Mouse (Mus musculus): ENCODE measurements around the gene D1Pas1. TPM values are rescaled to one million over a fixed set of nuclear protein-coding genes. Genes with fewer than 3 reads are reported as not detected.

Gene D1Pas1
- polyA plus RNA-seq (2012), result not detected in 2 replicates

- H3K9me3 ChIP-seq (ENCODE audit: control insufficient read depth, low read length), result peaks cover 38% of the 10 kb centered on the region
- TF ChIP-seq GATA1 (IDR thresholded peaks at IDR 0.05; ENCODE audit: low read length), result no peak
- no peak for TF ChIP-seq TAL1 (IDR thresholded peaks at IDR 0.05; ENCODE audit: low read length)
- no peak within 1 kb of the TSS for H3K4me3 ChIP-seq (replicated peaks)
- no peaks in the 10 kb centered on the region for H3K36me3 ChIP-seq (ENCODE audit: control insufficient read depth)
- no peaks in the 10 kb centered on the region; the same call in 1 of the 2 replicates for H3K27me3 ChIP-seq (ENCODE audit: control insufficient read depth)
- no peaks in the 10 kb centered on the region for H3K4me1 ChIP-seq (ENCODE audit: control insufficient read depth)
These were observed at the start of gene D1Pas1 for GRCm38 (mm10) chr1:186967201-186967812. TSS of gene D1Pas1 (plus strand) at chr1:186967416.

- no peak overlapping the region for H3K4me3 ChIP-seq (replicated peaks)
- peaks cover 9% of the 10 kb centered on the region; the same call in 1 of the 2 replicates for H3K9me3 ChIP-seq (ENCODE audit: control insufficient read depth, low read length)
- no peak for TF ChIP-seq TAL1 (IDR thresholded peaks at IDR 0.05; ENCODE audit: low read length)
- TF ChIP-seq GATA1 (IDR thresholded peaks at IDR 0.05; ENCODE audit: low read length), result no peak
- no peaks in the 10 kb centered on the region for H3K27me3 ChIP-seq (ENCODE audit: control insufficient read depth)
- no peaks in the 10 kb centered on the region for H3K36me3 ChIP-seq (ENCODE audit: control insufficient read depth)
- H3K4me1 ChIP-seq (ENCODE audit: control insufficient read depth), result no peaks in the 10 kb centered on the region
These were observed 44.5 kb upstream of the D1Pas1 start for GRCm38 (mm10) chr1:186922489-186923370.

DNA sequence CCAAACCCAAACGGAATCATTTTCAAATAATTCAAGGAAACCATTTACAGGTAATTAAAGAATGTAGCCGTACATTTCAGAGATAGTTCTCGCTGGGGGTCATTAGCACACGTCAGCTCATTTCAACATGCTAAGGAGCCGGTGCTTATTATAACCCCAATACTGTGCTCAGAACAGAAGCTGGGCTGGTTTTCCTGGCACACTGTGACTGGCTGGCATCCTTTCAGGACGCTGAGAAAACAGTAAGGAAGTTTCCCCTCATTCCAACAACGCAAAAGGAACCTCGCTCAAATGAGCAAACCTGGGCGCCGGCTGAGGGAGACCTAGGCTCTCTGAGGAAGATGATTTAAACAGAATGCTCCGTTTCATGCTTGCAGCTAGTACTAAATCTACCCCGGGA is 43.2 kb upstream of the D1Pas1 start:
- H3K4me1 ChIP-seq (ENCODE audit: control insufficient read depth), result no peaks in the 10 kb centered on the region
- H3K36me3 ChIP-seq (ENCODE audit: control insufficient read depth), result no peaks in the 10 kb centered on the region
- no peak overlapping the region for H3K4me3 ChIP-seq (replicated peaks)
- TF ChIP-seq GATA1 (IDR thresholded peaks at IDR 0.05; ENCODE audit: low read length) (no peak), TAL1 (IDR thresholded peaks at IDR 0.05; ENCODE audit: low read length) (no peak)
- peaks cover 9% of the 10 kb centered on the region; the same call in 1 of the 2 replicates for H3K9me3 ChIP-seq (ENCODE audit: control insufficient read depth, low read length)
- no peaks in the 10 kb centered on the region for H3K27me3 ChIP-seq (ENCODE audit: control insufficient read depth)

- Histone ChIP-seq H3K9me3 (ENCODE audit: control insufficient read depth, low read length) (peaks cover 7% of the 10 kb centered on the region; the same call in 1 of the 2 replicates), H3K27me3 (ENCODE audit: control insufficient read depth) (no peaks in the 10 kb centered on the region), H3K4me1 (ENCODE audit: control insufficient read depth) (no peaks in the 10 kb centered on the region), H3K36me3 (ENCODE audit: control insufficient read depth) (no peaks in the 10 kb centered on the region), H3K4me3 (replicated peaks) (no peak overlapping the region)
- no peak for TF ChIP-seq TAL1 (IDR thresholded peaks at IDR 0.05; ENCODE audit: low read length)
These were observed 41.8 kb upstream of the D1Pas1 start for GRCm38 (mm10) chr1:186925411-186925810.

DNA sequence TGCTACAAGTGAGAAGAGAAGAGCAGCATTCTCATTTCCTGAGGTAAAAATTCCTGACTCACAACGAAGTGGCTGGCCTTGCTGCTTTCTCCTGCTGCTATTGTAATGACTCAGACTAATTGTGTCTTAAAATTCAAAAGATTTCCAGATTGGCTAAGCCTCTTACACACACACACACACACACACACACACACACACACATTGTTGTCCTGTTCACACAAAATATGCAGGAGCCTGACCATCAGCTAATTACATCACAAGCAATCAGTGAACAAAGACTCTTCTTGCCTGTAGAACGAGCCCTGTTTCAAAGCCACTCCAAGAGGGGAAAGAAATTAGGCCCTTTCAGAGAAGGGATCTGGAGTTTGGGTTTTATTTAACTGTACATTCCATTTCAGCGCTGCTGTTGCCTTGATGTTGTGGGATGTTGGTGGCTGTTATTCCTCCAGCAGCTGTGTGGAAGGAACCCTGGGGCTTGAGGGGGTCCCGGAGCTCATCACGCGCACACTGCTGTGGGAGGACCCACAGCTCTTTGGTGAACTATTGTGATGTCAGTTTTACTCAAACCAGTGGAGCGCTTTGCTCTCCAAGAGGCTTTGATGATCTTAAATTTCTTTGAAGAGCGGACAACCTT is 40.8 kb upstream of the D1Pas1 start:
- no peak overlapping the region for H3K4me3 ChIP-seq (replicated peaks)
- no peaks in the 10 kb centered on the region for H3K27me3 ChIP-seq (ENCODE audit: control insufficient read depth)
- no peaks in the 10 kb centered on the region for H3K36me3 ChIP-seq (ENCODE audit: control insufficient read depth)
- no peaks in the 10 kb centered on the region for H3K4me1 ChIP-seq (ENCODE audit: control insufficient read depth)
- peaks cover 3% of the 10 kb centered on the region; the same call in 1 of the 2 replicates for H3K9me3 ChIP-seq (ENCODE audit: control insufficient read depth, low read length)
- TF ChIP-seq GATA1 (IDR thresholded peaks at IDR 0.05; ENCODE audit: low read length), result no peak
- no peak for TF ChIP-seq TAL1 (IDR thresholded peaks at IDR 0.05; ENCODE audit: low read length)

DNA sequence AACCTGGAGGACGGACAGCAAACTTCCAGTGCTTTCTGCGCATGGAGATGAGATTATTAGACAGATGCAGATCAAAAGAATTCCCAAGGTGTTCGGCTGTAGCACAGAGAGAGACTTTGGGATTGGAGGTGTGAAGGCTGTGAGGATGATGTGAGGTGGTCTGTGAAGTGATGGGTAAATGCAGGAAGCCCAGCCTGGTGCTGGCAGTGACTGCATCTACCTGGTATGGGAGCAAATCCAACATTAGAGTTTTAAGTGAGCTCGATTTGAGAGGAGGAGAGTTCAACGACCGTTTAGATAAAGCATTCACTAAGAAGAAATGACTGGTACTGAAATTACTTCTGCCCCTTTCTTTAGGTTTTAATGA is 40.3 kb upstream of the D1Pas1 start:
- Histone ChIP-seq H3K4me3 (replicated peaks) (no peak overlapping the region), H3K27me3 (ENCODE audit: control insufficient read depth) (no peaks in the 10 kb centered on the region), H3K36me3 (ENCODE audit: control insufficient read depth) (no peaks in the 10 kb centered on the region), H3K4me1 (ENCODE audit: control insufficient read depth) (no peaks in the 10 kb centered on the region), H3K9me3 (ENCODE audit: control insufficient read depth, low read length) (peaks cover 3% of the 10 kb centered on the region; the same call in 1 of the 2 replicates)
- TF ChIP-seq TAL1 (IDR thresholded peaks at IDR 0.05; ENCODE audit: low read length), result no peak
- TF ChIP-seq GATA1 (IDR thresholded peaks at IDR 0.05; ENCODE audit: low read length), result no peak

- no peaks in the 10 kb centered on the region for H3K27me3 ChIP-seq (ENCODE audit: control insufficient read depth)
- peaks cover 3% of the 10 kb centered on the region; the same call in 1 of the 2 replicates for H3K9me3 ChIP-seq (ENCODE audit: control insufficient read depth, low read length)
- TF ChIP-seq GATA1 (IDR thresholded peaks at IDR 0.05; ENCODE audit: low read length) (no peak), TAL1 (IDR thresholded peaks at IDR 0.05; ENCODE audit: low read length) (no peak)
- H3K4me3 ChIP-seq (replicated peaks), result no peak overlapping the region
- no peaks in the 10 kb centered on the region for H3K4me1 ChIP-seq (ENCODE audit: control insufficient read depth)
- no peaks in the 10 kb centered on the region for H3K36me3 ChIP-seq (ENCODE audit: control insufficient read depth)
These were observed 39.7 kb upstream of the D1Pas1 start for GRCm38 (mm10) chr1:186927494-186927893.

DNA sequence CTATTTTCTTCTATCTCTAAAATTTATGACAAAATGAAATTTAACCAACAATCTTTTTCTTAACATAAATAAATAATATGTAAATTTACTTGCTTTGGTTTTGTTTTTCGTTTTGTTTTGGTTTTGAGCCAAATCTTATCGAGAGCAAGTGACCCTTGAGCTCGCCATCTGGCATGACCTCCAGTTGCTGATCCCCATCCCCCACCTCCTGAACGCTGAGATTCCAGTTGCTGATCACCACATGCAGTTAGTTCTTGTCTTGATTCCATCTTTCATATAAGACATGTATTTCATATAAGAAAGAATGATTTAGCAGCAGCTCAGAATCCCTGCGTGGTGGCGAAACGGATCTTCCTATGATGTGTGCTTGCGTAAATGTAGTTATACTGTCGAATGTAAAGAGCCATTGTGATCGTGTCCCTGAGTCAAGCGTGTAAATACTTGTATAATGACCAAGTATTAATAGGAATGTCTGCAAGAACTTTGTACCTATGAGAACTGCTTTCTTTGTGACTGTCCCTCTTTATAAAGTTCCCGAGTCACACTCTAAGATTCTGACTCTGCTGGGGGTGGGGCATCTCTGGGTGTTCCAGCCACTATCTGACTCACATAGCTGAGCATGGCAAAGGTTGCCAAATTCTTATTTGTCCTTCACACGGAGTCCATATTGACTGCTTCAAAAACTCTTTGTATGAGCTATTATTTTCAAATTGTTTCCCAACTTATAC is 36.9 kb upstream of the D1Pas1 start:
- Histone ChIP-seq H3K27me3 (ENCODE audit: control insufficient read depth) (no peaks in the 10 kb centered on the region), H3K36me3 (ENCODE audit: control insufficient read depth) (no peaks in the 10 kb centered on the region), H3K9me3 (ENCODE audit: control insufficient read depth, low read length) (peaks cover 2% of the 10 kb centered on the region; the same call in 1 of the 2 replicates), H3K4me1 (ENCODE audit: control insufficient read depth) (no peaks in the 10 kb centered on the region), H3K4me3 (replicated peaks) (no peak overlapping the region)
- TF ChIP-seq TAL1 (IDR thresholded peaks at IDR 0.05; ENCODE audit: low read length) (no peak), GATA1 (IDR thresholded peaks at IDR 0.05; ENCODE audit: low read length) (no peak)
